Mouse (Mus musculus) MEL (cell line): ENCODE measurements around the gene Gak. TPM values are rescaled to one million over a fixed set of nuclear protein-coding genes. Genes with fewer than 3 reads are reported as not detected.

ENCODE experiments used
- DNase-seq: peaks from one replicate; pipeline ENCODE4 v3.0.0; 2011; ENCODE audit warnings: low read depth, low spot score
- H3K27ac ChIP-seq: 2 replicates; pipeline ENCODE4 v1.5.1; 2012; ENCODE audit warnings: low read depth, mild to moderate bottlenecking, control low read depth, low read length, moderate library complexity; ENCODE audit not compliant: control insufficient read depth
- H3K27me3 ChIP-seq, 2 experiments: fragments of 150-350 bp in 1 of 2; sonication (generic) in 1 of 2; 2 replicates each; pipeline ENCODE4 v1.6.1; 2012; ENCODE audit warnings: low read length in 2 of 2, mild to moderate bottlenecking in 2 of 2, improper control_type of control experiment in 1 of 2, moderate library complexity in 1 of 2; ENCODE audit not compliant: insufficient read depth in 2 of 2, control insufficient read depth in 1 of 2
- H3K36me3 ChIP-seq, 2 experiments: 2 replicates each; pipeline ENCODE4 v1.6.1; 2012 to 2014; ENCODE audit warnings: low read length in 2 of 2, improper control_type of control experiment in 1 of 2, inconsistent platforms in 1 of 2, mild to moderate bottlenecking in 1 of 2; ENCODE audit not compliant: insufficient read depth in 2 of 2, control insufficient read depth in 1 of 2
- H3K4me1 ChIP-seq, 2 experiments: fragments of 150-350 bp in 1 of 2; sonication (generic) in 1 of 2; 2 replicates each; pipeline ENCODE4 v1.6.1; 2012; ENCODE audit warnings: low read length in 2 of 2, improper control_type of control experiment in 1 of 2, mild to moderate bottlenecking in 1 of 2; ENCODE audit not compliant: insufficient read depth in 2 of 2, control insufficient read depth in 1 of 2
- H3K4me3 ChIP-seq, 2 experiments: fragments of 150-350 bp in 1 of 2; sonication (generic) in 1 of 2; 2 replicates each; pipeline ENCODE4 v1.5.1; 2012; ENCODE audit warnings: low read depth in 2 of 2, low read length in 2 of 2, mild to moderate bottlenecking in 2 of 2, moderate library complexity in 2 of 2, control low read depth in 1 of 2, improper control_type of control experiment in 1 of 2; ENCODE audit not compliant: control insufficient read depth in 1 of 2, insufficient read depth in 1 of 2
- H3K79me2 ChIP-seq: 2 replicates; pipeline ENCODE4 v1.6.1; 2012; ENCODE audit warnings: mild to moderate bottlenecking, low read length, moderate library complexity; ENCODE audit not compliant: control insufficient read depth, poor library complexity, insufficient read depth
- H3K9ac ChIP-seq: 2 replicates; pipeline ENCODE4 v1.6.1; 2012; ENCODE audit warnings: low read depth, mild to moderate bottlenecking, control low read depth, low read length, moderate library complexity; ENCODE audit not compliant: control insufficient read depth, poor library complexity, severe bottlenecking
- H3K9me3 ChIP-seq: fragments of 150-350 bp; sonication (generic); replicated peaks from 2 replicates; pipeline ENCODE4 v1.6.1; 2012; ENCODE audit warnings: mild to moderate bottlenecking, low read length, improper control_type of control experiment, moderate library complexity; ENCODE audit not compliant: insufficient read depth
- BHLHE40 ChIP-seq: IDR thresholded peaks from 2 replicates; pipeline ENCODE4 v1.6.1; 2012; ENCODE audit warnings: low read depth, mild to moderate bottlenecking, inconsistent platforms, low read length, improper control_type of control experiment, borderline replicate concordance
- CHD1 ChIP-seq: IDR thresholded peaks from 2 replicates; pipeline ENCODE4 v1.6.1; 2012; ENCODE audit warnings: low read depth, mild to moderate bottlenecking, inconsistent platforms, low read length, improper control_type of control experiment
- CTCF ChIP-seq, 3 experiments: IDR thresholded peaks in 2 of 3; conservative IDR thresholded peaks in 1 of 3; 2 replicates each; pipeline ENCODE4 v1.5.1; 2011 to 2012; ENCODE audit warnings: low read length in 3 of 3, low read depth in 2 of 3, mild to moderate bottlenecking in 2 of 3, improper control_type of control experiment in 1 of 3, inconsistent platforms in 1 of 3, mixed read lengths in 1 of 3, moderate library complexity in 1 of 3; ENCODE audit not compliant: control insufficient read depth in 1 of 3, insufficient read depth in 1 of 3, poor library complexity in 1 of 3, severe bottlenecking in 1 of 3
- E2F4 ChIP-seq: IDR thresholded peaks from 2 replicates; pipeline ENCODE4 v1.6.1; 2011; ENCODE audit warnings: low read depth, low read length, improper control_type of control experiment, borderline replicate concordance
- ELF1 ChIP-seq: IDR thresholded peaks from 2 replicates; pipeline ENCODE4 v1.6.1; 2014; ENCODE audit warnings: low read depth, mild to moderate bottlenecking, inconsistent platforms, low read length, improper control_type of control experiment, moderate library complexity
- ETS1 ChIP-seq: IDR thresholded peaks from 2 replicates; pipeline ENCODE4 v1.6.1; 2012; ENCODE audit warnings: low read depth, mild to moderate bottlenecking, inconsistent platforms, low read length, improper control_type of control experiment, moderate library complexity
- GABPA ChIP-seq: IDR thresholded peaks from 2 replicates; pipeline ENCODE4 v1.6.1; 2012; ENCODE audit warnings: low read depth, mild to moderate bottlenecking, inconsistent platforms, low read length, improper control_type of control experiment, moderate library complexity
- GATA1 ChIP-seq: IDR thresholded peaks from 2 replicates; pipeline ENCODE4 v1.6.1; 2011; ENCODE audit warnings: low read depth, low read length, improper control_type of control experiment
- JUND ChIP-seq: IDR thresholded peaks from 2 replicates; pipeline ENCODE4 v1.6.1; 2011; ENCODE audit warnings: low read depth, mild to moderate bottlenecking, improper control_type of control experiment, low read length
- KAT2A ChIP-seq: conservative IDR thresholded peaks from 2 replicates; pipeline ENCODE4 v1.6.1; 2012; ENCODE audit warnings: low read depth, low read length, improper control_type of control experiment, inconsistent platforms
- MAFK ChIP-seq: IDR thresholded peaks from 2 replicates; pipeline ENCODE4 v1.6.1; 2011; ENCODE audit warnings: low read depth, mild to moderate bottlenecking, low read length, improper control_type of control experiment, borderline replicate concordance
- MAZ ChIP-seq: IDR thresholded peaks from 2 replicates; pipeline ENCODE4 v1.6.1; 2012; ENCODE audit warnings: low read depth, mild to moderate bottlenecking, inconsistent platforms, low read length, improper control_type of control experiment
- MEF2A ChIP-seq: IDR thresholded peaks from 2 replicates; pipeline ENCODE4 v1.6.1; 2014; ENCODE audit warnings: low read depth, mild to moderate bottlenecking, inconsistent platforms, low read length, improper control_type of control experiment; ENCODE audit not compliant: poor library complexity, insufficient replicate concordance, severe bottlenecking; ENCODE audit errors: extremely low read depth
- MXI1 ChIP-seq: IDR thresholded peaks from 2 replicates; pipeline ENCODE4 v1.6.1; 2011; ENCODE audit warnings: mild to moderate bottlenecking, low read depth, low read length, improper control_type of control experiment
- MYB ChIP-seq: IDR thresholded peaks from 2 replicates; pipeline ENCODE4 v1.6.1; 2011; ENCODE audit warnings: mild to moderate bottlenecking, low read depth, low read length, improper control_type of control experiment
- MYC ChIP-seq: IDR thresholded peaks from 2 replicates; pipeline ENCODE4 v1.6.1; 2011; ENCODE audit warnings: low read depth, mild to moderate bottlenecking, low read length, improper control_type of control experiment, moderate library complexity
- NELFE ChIP-seq: IDR thresholded peaks from 2 replicates; pipeline ENCODE4 v1.6.1; 2011; ENCODE audit warnings: low read depth, low read length, improper control_type of control experiment
- NRF1 ChIP-seq: IDR thresholded peaks from 2 replicates; pipeline ENCODE4 v1.6.1; 2014; ENCODE audit warnings: low read depth, mild to moderate bottlenecking, inconsistent platforms, low read length, improper control_type of control experiment, moderate library complexity; ENCODE audit not compliant: poor library complexity, insufficient read depth, severe bottlenecking
- POLR2AphosphoS5 ChIP-seq: IDR thresholded peaks from 2 replicates; pipeline ENCODE4 v1.6.1; 2012; ENCODE audit warnings: low read depth, borderline replicate concordance, mild to moderate bottlenecking, inconsistent platforms, low read length, moderate library complexity, mixed read lengths
- RAD21 ChIP-seq: IDR thresholded peaks from 2 replicates; pipeline ENCODE4 v1.6.1; 2011; ENCODE audit warnings: mild to moderate bottlenecking, low read depth, low read length, improper control_type of control experiment
- RCOR1 ChIP-seq: IDR thresholded peaks from 2 replicates; pipeline ENCODE4 v1.6.1; 2012; ENCODE audit warnings: low read depth, mild to moderate bottlenecking, inconsistent platforms, low read length, improper control_type of control experiment
- SMC3 ChIP-seq: IDR thresholded peaks from 2 replicates; pipeline ENCODE4 v1.6.1; 2011; ENCODE audit warnings: low read depth, low read length, improper control_type of control experiment
- TAL1 ChIP-seq: IDR thresholded peaks from 2 replicates; pipeline ENCODE4 v1.6.1; 2012; ENCODE audit warnings: mild to moderate bottlenecking, inconsistent platforms, low read length, moderate library complexity, mixed read lengths
- TBP ChIP-seq: IDR thresholded peaks from 2 replicates; pipeline ENCODE4 v1.8.0; 2011; ENCODE audit warnings: low read depth, low read length, improper control_type of control experiment
- TCF12 ChIP-seq: IDR thresholded peaks from 2 replicates; pipeline ENCODE4 v1.6.1; 2014; ENCODE audit warnings: low read depth, mild to moderate bottlenecking, inconsistent platforms, low read length, improper control_type of control experiment, moderate library complexity
- UBTF ChIP-seq: IDR thresholded peaks from 2 replicates; pipeline ENCODE4 v1.6.1; 2012; ENCODE audit warnings: low read depth, mild to moderate bottlenecking, inconsistent platforms, low read length, improper control_type of control experiment, moderate library complexity, borderline replicate concordance; ENCODE audit not compliant: insufficient read depth
- USF1 ChIP-seq: IDR thresholded peaks from 2 replicates; pipeline ENCODE4 v1.6.1; 2014; ENCODE audit warnings: low read depth, mild to moderate bottlenecking, inconsistent platforms, low read length, improper control_type of control experiment, moderate library complexity
- USF2 ChIP-seq, 2 experiments: IDR thresholded peaks; 2 replicates each; pipeline ENCODE4 v1.6.1; 2011 to 2012; ENCODE audit warnings: improper control_type of control experiment in 2 of 2, low read length in 2 of 2, borderline replicate concordance in 1 of 2, inconsistent platforms in 1 of 2, low read depth in 1 of 2, mild to moderate bottlenecking in 1 of 2; ENCODE audit not compliant: insufficient read depth in 1 of 2
- ZC3H11A ChIP-seq: IDR thresholded peaks from 2 replicates; pipeline ENCODE4 v1.6.1; 2012; ENCODE audit warnings: low read depth, mild to moderate bottlenecking, inconsistent platforms, low read length, improper control_type of control experiment
- ZKSCAN1 ChIP-seq: IDR thresholded peaks from 2 replicates; pipeline ENCODE4 v1.6.1; 2012; ENCODE audit warnings: low read depth, mild to moderate bottlenecking, inconsistent platforms, low read length, improper control_type of control experiment, moderate library complexity
- ZMIZ1 ChIP-seq: IDR thresholded peaks from 2 replicates; pipeline ENCODE4 v1.6.1; 2012; ENCODE audit warnings: low read depth, mild to moderate bottlenecking, inconsistent platforms, low read length, improper control_type of control experiment, moderate library complexity
- ZNF384 ChIP-seq: IDR thresholded peaks from 2 replicates; pipeline ENCODE4 v1.6.1; 2012; ENCODE audit warnings: low read depth, mild to moderate bottlenecking, inconsistent platforms, low read length, improper control_type of control experiment
- polyA plus RNA-seq, 2 experiments: library from polyadenylated mRNA; stranded (reverse) in 1 of 2; unstranded in 1 of 2; fragments of >175 nt in 1 of 2; fragments of >200 nt in 1 of 2; gene quantifications; 2 replicates each; pipeline versions ENCODE4 v1.2.1 to v1.2.4; 2012; ENCODE audit warnings: low replicate concordance in 2 of 2, low read depth in 1 of 2; ENCODE audit not compliant: insufficient read length in 2 of 2, insufficient read depth in 1 of 2, missing spikeins in 1 of 2
- total RNA-seq: library from RNA; depleted of rRNA; stranded (reverse); fragments of 300-350 nt; gene quantifications from 2 replicates; pipeline ENCODE4 v1.2.3, GENCODE M21; 2012

Gak gene
- total and polyA plus RNA-seq, 3 experiments = 48.5 to 76.4 TPM; not detected in 1

DNA sequence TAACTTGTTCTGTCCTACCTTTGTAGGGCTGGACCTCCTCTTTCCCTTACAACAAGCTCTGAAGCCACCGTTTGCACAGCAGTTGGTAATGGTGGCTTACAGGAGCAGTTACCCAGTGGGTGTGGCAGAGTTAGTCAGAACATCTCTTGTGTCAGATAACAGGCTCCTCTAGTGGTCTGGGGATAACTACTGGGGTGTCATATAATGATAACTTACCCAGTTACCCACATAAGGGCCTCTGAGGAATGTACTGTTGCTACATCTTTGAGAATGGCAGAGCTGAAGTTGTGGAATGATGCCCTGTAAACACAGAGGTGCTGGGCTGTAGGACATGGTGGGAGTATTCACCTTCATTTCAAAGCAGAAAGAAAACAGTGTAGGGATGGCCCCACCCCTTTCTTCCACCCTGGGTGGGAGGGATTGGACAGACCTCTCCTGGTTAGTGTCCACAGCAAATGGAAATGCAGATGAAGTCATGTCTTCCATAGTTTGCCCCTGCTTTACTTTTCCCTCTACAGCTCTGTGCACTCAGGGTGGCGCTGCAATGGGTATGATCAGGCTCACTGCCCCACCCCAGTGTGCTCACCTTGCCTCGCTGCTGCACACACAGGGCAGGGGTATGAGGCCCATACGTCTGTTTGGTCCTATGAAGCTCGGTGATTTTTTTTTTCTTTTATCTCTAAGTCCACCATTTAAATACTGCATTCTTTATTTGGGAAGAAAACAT is 47.4 kb upstream of the Gak start (continued):
- TF ChIP-seq MXI1 = peak; percentile 21; the same call in 1 of the 2 replicates
- no peak for TF ChIP-seq ELF1
- peak; percentile 35; the same call in 1 of the 2 replicates for TF ChIP-seq RCOR1

DNA sequence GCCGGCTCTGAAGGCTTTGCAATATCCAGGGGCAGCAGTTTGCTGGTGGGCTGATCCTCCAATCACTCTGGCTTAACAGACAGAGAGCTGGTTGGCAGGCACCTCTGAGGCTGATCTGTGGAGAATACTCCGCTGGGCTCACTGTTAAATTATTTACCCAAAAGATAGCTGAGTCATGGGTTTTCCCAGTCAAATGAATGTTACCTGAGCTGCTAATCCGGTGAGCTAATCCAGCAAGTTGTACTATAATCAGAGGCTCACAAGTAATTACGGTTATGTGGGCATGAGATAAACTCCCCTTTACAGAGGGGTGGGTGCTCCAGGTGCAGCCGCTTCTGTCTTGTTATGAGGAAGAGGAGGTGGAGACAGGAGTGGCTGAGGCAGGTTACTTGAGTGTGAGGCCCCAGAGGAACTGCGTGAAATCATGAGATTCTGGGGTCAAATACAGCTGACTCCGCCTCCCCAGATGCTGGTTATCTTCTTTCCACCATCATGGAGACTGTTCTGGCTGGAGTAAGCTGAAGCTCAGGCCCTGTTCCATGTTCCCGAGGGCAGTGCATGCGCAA is 45.8 kb upstream of the Gak start, which contains the start of gene Slc26a1:
TSS of gene Slc26a1 (minus strand) at position 319 of the 566 bp plus-strand sequence.
- Histone ChIP-seq H3K4me3 (peak within 1 kb of the TSS; percentile 33 to 78), H3K27me3 (no peaks in the 10 kb centered on the region), H3K27ac (peak within 1 kb of the TSS; percentile 96), H3K36me3 (peaks cover 2 to 40% of the 10 kb centered on the region in 2 experiments; a peak in 3 of 4 replicates), H3K79me2 (peaks cover 33% of the 10 kb centered on the region), H3K4me1 (peaks cover 11 to 52% of the 10 kb centered on the region in 2 experiments; a peak in 3 of 4 replicates), H3K9ac (peak within 1 kb of the TSS; percentile 66), H3K9me3 (no peaks in the 10 kb centered on the region)
- DNase-seq = peak; percentile 93
- TF ChIP-seq ETS1 (peak; percentile 91), CTCF (IDR thresholded peaks at IDR 0.05 in 2 of 3, conservative IDR thresholded peaks at IDR 0.05 in 1 of 3; ENCODE audit: control insufficient read depth in 1 of 3, insufficient read depth in 1 of 3, low read depth in 2 of 3, low read length in 3 of 3, poor library complexity in 1 of 3, severe bottlenecking in 1 of 3) (no peak), KAT2A (no peak; the same call in 1 of the 2 replicates), MAZ (no peak), USF2 (IDR thresholded peaks at IDR 0.05; ENCODE audit: borderline replicate concordance in 1 of 2, insufficient read depth in 1 of 2, low read depth in 1 of 2, low read length in 2 of 2) (no peak), GATA1 (peak; percentile 58), NRF1 (no peak), UBTF (no peak), MAFK (peak; percentile 93), ZKSCAN1 (no peak), USF1 (no peak), GABPA (peak; percentile 61; the same call in 1 of the 2 replicates), ZC3H11A (no peak), POLR2AphosphoS5 (no peak), NELFE (peak; percentile 48; the same call in 1 of the 2 replicates), TAL1 (peak; percentile 48), E2F4 (no peak), CHD1 (peak; percentile 84), SMC3 (no peak), MYC (0 out of 2 replicates have a peak, but pooled peaks have one; percentile 39), MYB (peak; percentile 88), BHLHE40 (0 out of 2 replicates have a peak, but pooled peaks have one; percentile 7), TCF12 (peak; percentile 86), MEF2A (no peak), ZNF384 (no peak), RAD21 (no peak), ZMIZ1 (peak; percentile 81; the same call in 1 of the 2 replicates), JUND (no peak), TBP (peak; percentile 91)
